Comparison of ENCODE assay signal across 19 mouse cellular contexts in the genomic region with DNA sequence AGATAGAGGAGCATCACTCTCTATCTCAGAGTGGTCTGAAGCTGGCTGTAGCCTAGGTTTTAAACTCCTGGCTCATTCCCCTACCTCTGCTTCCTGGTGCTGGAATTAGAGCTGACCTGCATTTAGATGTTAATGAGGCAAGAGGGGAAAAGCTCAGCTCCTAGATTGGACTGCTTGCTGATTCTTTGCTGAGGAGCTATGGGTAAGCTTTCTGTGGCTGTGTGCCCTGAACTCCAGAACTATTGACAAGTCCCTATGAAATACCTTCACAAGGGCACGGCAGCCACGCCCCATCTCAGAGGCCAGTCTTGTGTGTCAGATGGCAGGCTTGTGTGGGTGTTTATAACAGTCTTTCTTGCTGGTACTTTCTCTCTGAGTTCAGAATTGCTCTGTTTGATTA. TPM values are rescaled to one million over a fixed set of nuclear protein-coding genes. Genes with fewer than 3 reads are reported as not detected.
"Had no signal": no experiment of that assay in that cellular context is flagged by ENCODE, and none has a peak within 500 bp of the region (broad histone marks: within the 10 kb centered on the region; RNA-seq: fewer than 3 reads in every experiment).

No protein-coding gene starts in this region.

- H3K36me3 ChIP-seq: liver, embryonic 12.5 days; liver, embryonic 15.5 days; stomach, embryonic 15.5 days had no signal

- H3K27ac ChIP-seq: kidney, embryonic 15.5 days; limb, embryonic 10.5 days; limb, embryonic 13.5 days; liver, embryonic 12.5 days; liver, embryonic 15.5 days; macrophage; stomach, embryonic 15.5 days had no signal

- H3K27me3 ChIP-seq: kidney, embryonic 15.5 days; limb, embryonic 13.5 days; liver, embryonic 12.5 days; liver, embryonic 15.5 days; stomach, embryonic 15.5 days had no signal

- ATAC-seq: liver, embryonic 12.5 days had no signal

- H3K4me1 ChIP-seq: kidney, embryonic 15.5 days; limb, embryonic 10.5 days; limb, embryonic 13.5 days; liver, embryonic 12.5 days; liver, embryonic 15.5 days; stomach, embryonic 15.5 days had no signal

- DNase-seq: kidney, adult 8-10 months; kidney, postnatal 10 days; kidney, postnatal 36 days; layer of hippocampus, adult 9-11 months; liver; lung, adult 18-20 months; midbrain, embryonic 14.5 days; retina, postnatal 1 day; right cerebral cortex, postnatal 25 days; spleen, adult 18-20 months; thymus, postnatal 36 days had no signal

- H3K9ac ChIP-seq: kidney, embryonic 15.5 days; limb, embryonic 13.5 days; liver, embryonic 12.5 days; liver, embryonic 15.5 days; stomach, embryonic 15.5 days had no signal

- H3K4me3 ChIP-seq: kidney, embryonic 15.5 days; limb, embryonic 10.5 days; limb, embryonic 13.5 days; liver, embryonic 12.5 days; liver, embryonic 15.5 days; stomach, embryonic 15.5 days had no signal

- H3K9me3 ChIP-seq: kidney, embryonic 15.5 days; limb, embryonic 10.5 days; limb, embryonic 13.5 days; liver, embryonic 12.5 days; liver, embryonic 15.5 days; stomach, embryonic 15.5 days had no signal

- H3K4me2 ChIP-seq: kidney, embryonic 15.5 days; limb, embryonic 13.5 days; liver, embryonic 12.5 days; liver, embryonic 15.5 days; stomach, embryonic 15.5 days had no signal

RNA-seq across cellular contexts. Expression of a gene that starts 16.5 kb away (rescaled TPM):
- total RNA-seq: megakaryocyte, adult 5-6 weeks had no signal
- polyA plus RNA-seq: macrophage had no signal
